Mouse (Mus musculus) limb, embryonic 15.5 days (tissue): ENCODE measurements at regions not wholly inside any gene's neighbourhood (a gene's known extent, or its start where the extent isn't known, plus 50 kb on each side); places are given as distances from the start of the nearest gene placed in this dataset.

Source experiments
- ATAC-seq: fragments of 200-750 bp; cut with Nextera tagmentation; 2 replicates; pipeline ENCODE4 v1.8.0; 2017; ENCODE audit warnings: low read depth, moderate TSS enrichment; ENCODE audit not compliant: insufficient number of reproducible peaks, low FRiP score, low TSS enrichment
- H3K27ac ChIP-seq: fragments of 300-500 bp; sonication (generic); 2 replicates; pipeline ENCODE4 v1.5.1; 2015; ENCODE audit warnings: moderate library complexity, mild to moderate bottlenecking, inconsistent platforms
- H3K27me3 ChIP-seq: fragments of 300-500 bp; sonication (generic); 2 replicates; pipeline ENCODE4 v1.6.1; 2015; ENCODE audit warnings: inconsistent platforms
- H3K36me3 ChIP-seq: fragments of 300-500 bp; sonication (generic); 2 replicates; pipeline ENCODE4 v1.6.1; 2015; ENCODE audit warnings: inconsistent platforms
- H3K4me1 ChIP-seq: fragments of 300-500 bp; sonication (generic); 2 replicates; pipeline ENCODE4 v1.6.1; 2015; ENCODE audit warnings: inconsistent platforms
- H3K4me2 ChIP-seq: fragments of 300-500 bp; sonication (generic); 2 replicates; pipeline ENCODE4 v1.6.1; 2015; ENCODE audit warnings: mild to moderate bottlenecking, inconsistent platforms
- H3K4me3 ChIP-seq: fragments of 300-500 bp; sonication (generic); 2 replicates; pipeline ENCODE4 v1.5.1; 2015; ENCODE audit warnings: mild to moderate bottlenecking, inconsistent platforms
- H3K9ac ChIP-seq: fragments of 300-500 bp; sonication (generic); 2 replicates; pipeline ENCODE4 v1.6.1; 2015; ENCODE audit warnings: inconsistent platforms
- H3K9me3 ChIP-seq: fragments of 300-500 bp; sonication (generic); 2 replicates; pipeline ENCODE4 v1.6.1; 2016; ENCODE audit warnings: inconsistent platforms
- WGBS: fragments of 180-500 bp; shearing (Covaris S2); methylation state at CpG from one replicate; pipeline ENCODE4 v1.1.7; 2015; 5-methylcytosine and 5-hydroxymethylcytosine counted together

DNA sequence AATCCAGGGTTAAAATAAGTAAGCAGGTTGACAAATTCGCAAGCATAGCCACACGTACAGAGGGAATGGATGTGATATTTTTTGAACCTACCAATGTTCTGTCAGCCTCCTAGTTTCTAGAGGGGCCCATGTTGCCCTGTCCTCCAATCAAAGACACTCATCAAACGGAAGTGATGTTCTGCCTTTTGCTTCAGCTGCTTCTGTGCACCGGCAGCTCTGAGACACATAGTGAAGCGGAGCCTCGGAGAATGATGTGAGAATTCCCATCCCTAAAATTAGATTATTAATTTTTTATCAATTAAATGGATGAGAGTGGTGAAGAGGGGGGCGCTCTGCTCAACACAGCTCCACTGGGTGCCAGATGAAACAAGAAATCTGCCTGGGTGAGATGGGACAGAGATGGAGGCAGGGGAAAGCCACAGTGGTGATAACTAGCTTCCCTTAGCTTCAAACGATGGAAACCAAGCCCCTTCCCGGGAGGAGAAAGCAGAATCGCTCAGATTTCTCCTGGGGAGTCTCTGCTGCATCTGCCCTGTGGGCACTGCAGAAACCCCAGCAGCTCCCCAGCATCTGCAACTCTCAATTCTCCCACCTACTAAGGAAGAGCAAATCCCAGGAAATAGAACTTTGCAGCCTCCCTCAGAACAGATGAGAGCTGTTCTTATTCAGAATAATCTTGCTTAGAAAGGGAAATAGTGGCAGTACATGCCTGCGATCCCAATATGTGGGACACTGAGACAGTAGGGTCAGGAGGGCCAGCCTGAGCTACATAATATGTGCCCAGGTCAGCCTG, 391.7 kb upstream of the Clint1 start:
- Histone ChIP-seq H3K27me3 (no peaks in the 10 kb centered on the region), H3K36me3 (no peaks in the 10 kb centered on the region), H3K27ac (no peak overlapping the region), H3K4me3 (no peak overlapping the region), H3K4me1 (peaks cover 16% of the 10 kb centered on the region), H3K9me3 (no peaks in the 10 kb centered on the region), H3K4me2 (no peak overlapping the region), H3K9ac (no peak overlapping the region)
- ATAC-seq: no peak
- 80% methylated on average over 11 of the region's 11 CpGs for WGBS

DNA sequence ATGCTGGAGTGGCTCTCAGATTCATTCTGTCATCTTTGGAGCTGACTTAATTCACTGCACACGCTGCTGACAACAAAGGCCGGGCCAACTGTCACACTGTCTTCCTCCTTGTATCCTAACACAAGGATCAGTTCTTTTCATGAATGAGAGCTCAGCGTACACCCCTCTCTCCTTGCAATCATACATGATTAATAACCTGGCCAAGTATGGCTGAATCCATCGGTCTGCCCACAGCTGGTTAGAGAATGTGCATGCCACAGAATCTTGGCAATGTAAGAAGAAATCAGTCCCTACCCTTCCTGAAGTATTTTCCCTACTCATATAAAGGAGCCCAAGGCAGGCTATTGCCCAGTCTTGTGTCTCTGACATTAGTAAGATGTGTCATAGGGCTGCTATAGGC, 387.4 kb upstream of the Clint1 start:
- 64% methylated on average over 4 of the region's 4 CpGs for WGBS
- no peak overlapping the region for H3K4me2 ChIP-seq
- no peak for ATAC-seq
- H3K9me3 ChIP-seq: no peaks in the 10 kb centered on the region
- no peak overlapping the region for H3K4me3 ChIP-seq
- 0 out of 2 replicates have a peak, but pooled peaks cover 4% of the 10 kb centered on the region for H3K4me1 ChIP-seq
- no peaks in the 10 kb centered on the region for H3K36me3 ChIP-seq
- H3K27ac ChIP-seq: no peak overlapping the region
- H3K27me3 ChIP-seq: no peaks in the 10 kb centered on the region
- H3K9ac ChIP-seq: no peak overlapping the region

DNA sequence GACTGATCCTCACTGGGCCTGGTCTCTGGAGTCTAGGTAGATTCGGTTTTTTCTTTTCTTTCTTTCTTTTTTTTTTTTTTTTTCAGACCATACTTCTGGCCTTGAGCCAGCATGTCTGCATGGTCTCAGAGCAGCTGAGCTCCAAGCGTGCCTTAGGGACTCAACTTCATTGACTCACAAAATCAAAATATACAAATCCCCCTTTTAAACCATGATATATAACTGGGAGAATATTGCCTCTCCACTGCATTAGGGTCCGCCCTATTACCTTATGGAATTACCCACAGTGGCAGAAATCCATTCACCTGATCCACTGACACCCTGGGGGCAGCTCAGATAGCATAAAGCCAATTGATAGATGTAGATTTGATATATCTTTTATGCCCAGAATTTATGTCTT, 385.5 kb upstream of the Clint1 start:
- Histone ChIP-seq H3K27me3 (no peaks in the 10 kb centered on the region), H3K4me2 (no peak overlapping the region), H3K27ac (no peak overlapping the region), H3K4me3 (no peak overlapping the region), H3K9me3 (no peaks in the 10 kb centered on the region), H3K9ac (no peak overlapping the region), H3K4me1 (0 out of 2 replicates have a peak, but pooled peaks cover 4% of the 10 kb centered on the region), H3K36me3 (no peaks in the 10 kb centered on the region)
- WGBS: 40% methylated on average over 3 of the region's 3 CpGs
- ATAC-seq: no peak

DNA sequence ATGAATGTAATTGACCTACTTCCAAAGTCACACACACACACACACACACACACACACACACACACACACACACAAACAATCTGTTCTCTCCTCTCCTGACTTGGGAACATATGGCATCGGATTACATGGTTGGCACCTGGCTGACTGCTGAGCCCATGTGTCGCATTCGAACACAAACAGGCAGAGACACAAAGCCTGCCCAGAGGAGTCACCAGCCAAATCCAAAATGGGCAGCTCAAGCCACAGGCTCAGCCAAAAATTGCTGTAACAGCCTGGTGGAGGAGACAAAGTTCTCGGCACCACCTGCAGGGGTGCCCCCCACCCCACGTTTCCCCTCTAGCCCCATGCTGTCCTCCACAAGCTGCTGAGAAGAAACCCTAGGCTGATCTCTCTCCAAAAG, 379.7 kb upstream of the Clint1 start:
- Histone ChIP-seq H3K4me3 (no peak overlapping the region), H3K27me3 (no peaks in the 10 kb centered on the region), H3K9ac (no peak overlapping the region), H3K4me1 (no peaks in the 10 kb centered on the region), H3K27ac (no peak overlapping the region), H3K4me2 (no peak overlapping the region), H3K36me3 (no peaks in the 10 kb centered on the region), H3K9me3 (no peaks in the 10 kb centered on the region)
- WGBS: 38% methylated on average over 5 of the region's 5 CpGs
- no peak for ATAC-seq

DNA sequence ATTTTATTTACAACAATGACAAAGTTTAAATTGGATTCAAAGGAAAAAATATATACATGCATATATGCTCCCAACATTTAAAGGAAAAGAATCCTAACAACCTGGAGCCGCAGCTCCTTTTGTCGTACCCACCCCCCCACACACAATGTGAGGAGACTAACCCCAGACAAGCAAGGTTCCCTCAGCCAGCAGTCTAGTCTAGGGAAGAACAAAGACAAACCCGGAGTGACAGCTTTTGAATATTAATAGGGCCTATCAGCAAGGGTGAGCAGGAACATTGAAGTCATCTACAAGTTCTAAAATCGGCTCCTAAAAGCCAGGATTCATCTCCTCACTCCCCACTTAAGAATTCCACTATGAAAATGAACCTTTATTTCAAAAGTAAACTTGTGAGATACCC, 374.9 kb upstream of the Clint1 start:
- Histone ChIP-seq H3K27me3 (no peaks in the 10 kb centered on the region), H3K27ac (no peak overlapping the region), H3K36me3 (no peaks in the 10 kb centered on the region), H3K9me3 (no peaks in the 10 kb centered on the region), H3K9ac (no peak overlapping the region), H3K4me2 (no peak overlapping the region), H3K4me3 (no peak overlapping the region), H3K4me1 (no peaks in the 10 kb centered on the region)
- no peak for ATAC-seq
- WGBS: 83% methylated on average over 4 of the region's 4 CpGs

DNA sequence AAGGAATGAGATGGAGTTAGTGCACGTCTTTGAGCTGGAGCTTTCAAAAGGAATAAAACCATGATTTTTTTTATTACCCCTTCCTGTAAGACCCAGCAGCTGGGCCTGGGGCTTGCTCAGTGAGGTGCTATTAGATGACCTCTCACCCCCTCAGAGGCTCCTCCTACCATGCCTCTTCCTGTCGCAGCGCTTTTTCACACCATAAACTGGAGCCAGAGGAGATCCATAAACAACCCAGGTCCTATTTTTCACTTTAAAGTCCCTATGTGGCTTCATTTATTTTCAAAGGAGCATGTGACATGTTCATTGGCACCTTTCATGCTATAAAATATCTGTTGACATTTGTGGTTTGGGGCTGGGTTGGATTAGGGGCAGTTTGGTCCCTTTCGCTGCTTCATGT, 365.9 kb upstream of the Clint1 start:
- H3K27me3 ChIP-seq: no peaks in the 10 kb centered on the region
- WGBS: 31% methylated on average over 4 of the region's 4 CpGs
- H3K27ac ChIP-seq: no peak overlapping the region
- no peaks in the 10 kb centered on the region for H3K9me3 ChIP-seq
- no peak overlapping the region for H3K4me3 ChIP-seq
- H3K9ac ChIP-seq: no peak overlapping the region
- no peak overlapping the region for H3K4me2 ChIP-seq
- H3K36me3 ChIP-seq: no peaks in the 10 kb centered on the region
- peaks cover 9% of the 10 kb centered on the region for H3K4me1 ChIP-seq
- no peak for ATAC-seq

DNA sequence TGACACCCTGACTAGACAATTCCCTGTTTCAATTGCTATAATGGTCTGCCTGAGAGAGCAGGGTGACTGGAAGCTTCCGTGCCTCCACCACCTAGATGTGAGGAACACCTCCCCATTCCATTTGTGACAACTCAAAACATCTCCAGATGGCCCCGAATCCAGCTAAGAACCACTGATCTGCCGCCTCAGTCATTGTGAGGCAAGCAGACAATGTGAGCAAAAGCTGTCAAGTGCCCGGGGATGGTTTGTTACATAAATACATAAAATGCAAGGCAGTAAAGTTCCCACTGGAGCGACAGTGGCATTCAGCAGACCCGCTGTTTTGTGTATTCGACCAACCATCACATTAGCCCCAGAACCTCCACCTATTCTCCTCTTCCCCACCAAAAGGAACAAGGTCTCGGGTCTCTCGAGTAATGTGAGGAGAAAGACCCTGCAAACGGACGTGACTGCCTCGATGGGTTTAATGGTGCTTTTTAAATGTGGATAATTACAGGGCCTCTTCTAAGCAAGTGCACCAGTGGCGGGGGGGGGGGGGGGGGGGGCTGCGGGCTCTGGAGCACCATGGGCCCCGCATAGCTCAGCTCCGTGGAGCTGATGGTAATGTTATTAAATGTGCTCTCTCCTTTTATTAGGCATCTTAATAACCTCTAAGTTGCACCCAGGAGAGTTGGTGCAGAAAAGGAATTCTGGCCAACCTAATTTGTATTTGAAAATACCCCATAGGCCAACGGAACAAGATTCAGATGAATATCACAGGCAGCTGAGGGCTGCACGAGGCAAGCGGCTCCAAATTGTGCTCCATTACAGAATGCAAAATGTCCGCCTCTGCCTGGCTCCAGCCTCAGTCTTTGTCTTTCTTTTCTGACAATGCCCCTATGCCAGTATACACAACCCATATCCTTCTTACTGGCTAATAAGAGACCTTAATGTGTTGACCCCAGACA, 360.6 kb upstream of the Clint1 start:
- Histone ChIP-seq H3K9ac (no peak overlapping the region), H3K36me3 (no peaks in the 10 kb centered on the region), H3K27me3 (no peaks in the 10 kb centered on the region), H3K27ac (no peak overlapping the region), H3K9me3 (no peaks in the 10 kb centered on the region), H3K4me1 (peaks cover 10% of the 10 kb centered on the region; the same call in 1 of the 2 replicates), H3K4me3 (no peak overlapping the region), H3K4me2 (no peak overlapping the region)
- WGBS: 38% methylated on average over 20 of the region's 20 CpGs
- no peak for ATAC-seq

DNA sequence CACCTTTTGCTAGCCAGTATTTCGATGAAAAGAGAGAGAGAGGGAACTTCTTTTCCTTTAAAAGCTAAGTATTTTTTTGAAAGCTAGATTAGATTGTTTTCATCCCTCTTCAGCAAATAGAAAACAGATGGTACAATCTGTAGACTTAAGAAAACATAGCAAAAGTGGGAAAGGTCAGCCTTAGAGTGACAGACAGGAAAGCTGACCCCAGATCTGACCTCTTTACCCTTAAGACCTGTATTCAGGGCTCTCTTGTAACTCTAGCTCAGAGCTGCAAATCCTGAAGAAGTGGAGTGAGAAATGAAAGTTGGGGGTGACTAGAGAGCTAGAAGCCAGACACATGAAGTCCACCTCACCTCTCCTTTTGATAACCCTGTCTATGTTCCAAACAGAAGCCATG, 356.6 kb upstream of the Clint1 start:
- Histone ChIP-seq H3K27me3 (no peaks in the 10 kb centered on the region), H3K4me3 (no peak overlapping the region), H3K4me2 (no peak overlapping the region), H3K36me3 (no peaks in the 10 kb centered on the region), H3K4me1 (peaks cover 10% of the 10 kb centered on the region; the same call in 1 of the 2 replicates), H3K27ac (no peak overlapping the region), H3K9ac (no peak overlapping the region), H3K9me3 (no peaks in the 10 kb centered on the region)
- ATAC-seq: no peak
- WGBS: 24% methylated on average over 1 of the region's 1 CpGs

DNA sequence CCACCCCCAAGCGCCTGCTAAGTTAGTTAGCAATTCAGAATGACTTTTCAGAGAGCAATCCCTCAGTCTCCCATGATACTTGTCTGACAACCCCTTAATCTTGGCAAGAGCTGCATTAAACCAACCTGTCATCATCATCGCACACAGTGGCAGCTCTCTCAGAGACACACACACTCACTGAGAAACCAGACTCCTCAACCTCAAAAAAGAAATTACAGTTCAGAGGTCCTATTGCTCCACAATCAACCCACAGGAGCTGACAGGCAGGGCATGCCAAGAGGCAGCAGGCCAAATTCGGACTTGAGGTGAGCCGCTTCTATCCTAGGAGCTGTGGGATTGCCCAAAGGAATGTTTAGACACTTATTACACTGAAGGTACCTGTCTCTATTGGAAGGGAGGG, 343.3 kb upstream of the Clint1 start:
- no peaks in the 10 kb centered on the region for H3K27me3 ChIP-seq
- no peak for ATAC-seq
- H3K4me1 ChIP-seq: peaks cover 4% of the 10 kb centered on the region; the same call in 1 of the 2 replicates
- WGBS: 37% methylated on average over 4 of the region's 4 CpGs
- H3K9me3 ChIP-seq: no peaks in the 10 kb centered on the region
- H3K4me3 ChIP-seq: no peak overlapping the region
- H3K9ac ChIP-seq: no peak overlapping the region
- no peak overlapping the region for H3K4me2 ChIP-seq
- H3K36me3 ChIP-seq: no peaks in the 10 kb centered on the region
- H3K27ac ChIP-seq: no peak overlapping the region

DNA sequence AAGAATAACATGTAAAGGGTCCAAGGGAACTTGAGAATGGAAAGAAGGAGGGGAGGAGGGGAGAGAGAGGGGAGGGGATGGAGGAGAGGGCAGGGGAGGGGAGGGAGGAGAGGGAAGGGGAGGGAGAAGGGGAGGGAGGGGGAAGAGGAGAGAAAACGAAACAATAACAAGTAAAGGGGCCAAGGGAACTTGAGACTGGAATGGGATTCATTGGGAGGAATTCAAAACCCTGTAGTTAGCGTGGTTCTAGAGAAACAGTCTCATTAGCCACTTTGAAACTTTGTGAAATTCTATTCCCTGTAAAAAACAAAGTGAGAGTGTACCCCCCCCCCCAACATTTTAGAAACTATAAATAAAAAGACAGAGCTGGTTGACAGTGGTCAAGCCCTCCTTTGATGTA, 342.6 kb upstream of the Clint1 start:
- H3K4me2 ChIP-seq: no peak overlapping the region
- ATAC-seq: no peak
- H3K9ac ChIP-seq: no peak overlapping the region
- no peaks in the 10 kb centered on the region for H3K36me3 ChIP-seq
- H3K9me3 ChIP-seq: no peaks in the 10 kb centered on the region
- no peaks in the 10 kb centered on the region for H3K27me3 ChIP-seq
- peaks cover 4% of the 10 kb centered on the region; the same call in 1 of the 2 replicates for H3K4me1 ChIP-seq
- no peak overlapping the region for H3K4me3 ChIP-seq
- WGBS: 17% methylated on average over 2 of the region's 2 CpGs
- H3K27ac ChIP-seq: no peak overlapping the region

DNA sequence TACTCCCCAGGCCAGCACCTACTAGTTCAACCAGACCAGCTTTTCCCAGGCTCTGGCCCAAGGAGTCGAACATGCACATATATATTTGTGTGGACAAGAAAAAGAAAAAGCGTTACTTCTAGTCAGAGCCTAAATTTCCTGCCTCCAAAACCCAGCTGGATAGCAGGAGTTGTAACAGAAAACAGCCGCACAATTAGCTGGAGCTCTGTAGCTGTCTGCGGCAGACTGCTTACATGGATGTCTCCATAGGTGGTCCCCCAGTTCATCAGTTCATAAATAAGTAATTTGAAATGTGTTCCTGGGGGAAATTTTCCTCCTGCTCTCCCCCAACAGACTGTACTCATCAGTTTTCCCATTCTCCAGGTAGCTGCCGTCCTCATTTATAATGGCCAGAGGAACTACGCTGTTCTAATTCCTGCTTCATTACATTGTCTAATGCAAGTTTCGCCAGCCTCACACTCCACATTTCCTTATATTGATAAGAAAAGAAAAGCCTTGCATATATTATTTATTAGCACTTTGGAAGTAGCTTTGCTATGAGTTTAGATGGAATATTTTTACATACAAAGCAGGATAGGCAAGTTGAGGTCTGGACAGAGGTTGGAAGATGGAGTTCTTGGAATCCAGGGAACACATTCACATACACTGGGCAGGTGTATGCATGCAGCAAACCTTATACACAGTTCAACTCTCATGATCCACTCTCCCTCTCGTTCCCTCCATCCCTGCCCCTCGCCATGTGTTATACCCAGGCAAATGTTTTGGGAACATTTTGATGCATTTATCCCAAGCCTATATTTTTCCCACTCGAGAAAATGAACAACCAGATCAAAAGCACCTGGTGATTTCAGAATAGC, 337.2 kb upstream of the Clint1 start:
- H3K27ac ChIP-seq: no peak overlapping the region
- ATAC-seq: no peak
- WGBS: 36% methylated on average over 10 of the region's 10 CpGs

More for the DNA sequence above, 337.2 kb upstream of the Clint1 start:
- Histone ChIP-seq H3K4me3 (no peak overlapping the region), H3K27me3 (no peaks in the 10 kb centered on the region), H3K36me3 (no peaks in the 10 kb centered on the region), H3K4me1 (peaks cover 6% of the 10 kb centered on the region; the same call in 1 of the 2 replicates), H3K4me2 (no peak overlapping the region), H3K9ac (no peak overlapping the region), H3K9me3 (no peaks in the 10 kb centered on the region)
